Mouse (Mus musculus) cerebellum, adult 2 months (tissue): ENCODE measurements around the gene Tarbp1.

Experiments
- CTCF ChIP-seq: fragments of 200-500 bp; IDR thresholded peaks from 2 replicates; pipeline ENCODE4 v1.5.1; 2011; ENCODE audit warnings: low read depth, mild to moderate bottlenecking, control low read depth, low read length, moderate library complexity, borderline replicate concordance; ENCODE audit not compliant: insufficient read depth
- POLR2A ChIP-seq: fragments of 200-500 bp; IDR thresholded peaks from 2 replicates; pipeline ENCODE4 v1.6.1; 2011; ENCODE audit warnings: low read length, control low read depth, borderline replicate concordance; ENCODE audit not compliant: insufficient read depth

DNA sequence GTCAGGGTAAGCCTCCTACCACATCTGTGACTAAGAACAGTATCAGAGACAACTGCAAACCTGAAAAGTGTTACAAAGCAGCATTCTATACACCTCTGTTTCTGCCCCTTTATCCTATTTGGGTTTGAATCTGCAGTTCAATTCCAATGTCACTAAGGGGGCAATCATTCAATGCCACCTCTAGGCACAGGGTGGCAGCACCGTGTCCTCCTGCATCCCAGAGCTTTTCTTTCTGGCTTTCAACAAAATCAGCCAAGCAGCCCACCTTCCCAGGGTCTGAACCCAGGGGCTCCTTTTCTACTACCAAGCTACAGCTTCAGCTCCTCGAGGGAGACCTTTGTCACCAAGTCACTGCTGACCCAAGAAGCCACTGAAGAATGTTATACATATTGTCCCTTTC, 35.9 kb downstream of the Tarbp1 start:
- TF ChIP-seq POLR2A (no peak), CTCF (no peak)
